Mouse (Mus musculus) adrenal gland, postnatal 0 days (tissue): ENCODE measurements around the gene Gstt1. TPM values are rescaled to one million over a fixed set of nuclear protein-coding genes. Genes with fewer than 3 reads are reported as not detected.

Source experiments
- polyA plus RNA-seq: library from polyadenylated mRNA; unstranded; fragments of >200 nt; fragmentation: Nextera tagmentation; extraction: Ambion mirVana; gene quantifications from 2 replicates; pipeline ENCODE4 v1.2.1, GENCODE M21; 2015

The Gstt1 gene
- 18.9 and 26.1 TPM in 2 replicates for polyA plus RNA-seq

GRCm38 (mm10) chr10:75798176-75798696, at the start of gene Gstt1:
Gene Gstt1, minus strand, starts transcription at chr10:75798584.

DNA sequence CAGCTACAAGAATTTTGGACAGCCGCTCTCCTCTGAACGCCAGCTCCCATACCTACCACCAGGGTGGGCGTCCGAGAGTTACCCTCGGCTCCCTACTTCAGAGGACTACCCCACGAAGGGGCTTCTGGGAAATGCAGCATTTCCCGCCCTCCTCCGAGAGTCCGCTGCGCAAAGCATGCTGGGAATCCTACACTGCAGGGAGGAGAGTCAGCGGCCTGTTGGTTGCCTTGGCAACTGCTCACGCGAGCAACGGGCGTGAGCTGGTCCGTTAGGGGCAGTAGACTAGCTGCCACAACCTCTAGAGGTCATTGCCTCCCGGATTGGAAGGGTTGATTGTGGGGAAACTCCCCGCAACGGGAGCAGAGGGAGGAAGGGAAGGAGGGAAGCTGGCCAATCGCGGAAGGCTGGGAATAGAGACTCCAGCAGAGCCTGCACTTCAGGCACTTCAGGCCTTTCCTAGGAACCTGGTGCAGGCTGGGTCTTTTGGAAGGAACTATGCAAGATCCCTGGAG, 38.9 kb upstream of the Gstt1 start, which contains the start of gene Gstt2:
TSS of gene Gstt2 (minus strand) at position 177 of the 512 bp plus-strand sequence.

GRCm38 (mm10) chr10:75822443-75822842, 24.1 kb upstream of the Gstt1 start, which contains the start of gene Gstt4:
Gene Gstt4, minus strand, starts transcription at chr10:75822543.

GRCm38 (mm10) chr10:75780769-75781578, 17.4 kb downstream of the Gstt1 start, which contains the start of the genes Gm20441 and Gstt3:
Gene Gm20441, minus strand, starts transcription at chr10:75780954.
Gene Gstt3, minus strand, starts transcription at chr10:75781414.

DNA sequence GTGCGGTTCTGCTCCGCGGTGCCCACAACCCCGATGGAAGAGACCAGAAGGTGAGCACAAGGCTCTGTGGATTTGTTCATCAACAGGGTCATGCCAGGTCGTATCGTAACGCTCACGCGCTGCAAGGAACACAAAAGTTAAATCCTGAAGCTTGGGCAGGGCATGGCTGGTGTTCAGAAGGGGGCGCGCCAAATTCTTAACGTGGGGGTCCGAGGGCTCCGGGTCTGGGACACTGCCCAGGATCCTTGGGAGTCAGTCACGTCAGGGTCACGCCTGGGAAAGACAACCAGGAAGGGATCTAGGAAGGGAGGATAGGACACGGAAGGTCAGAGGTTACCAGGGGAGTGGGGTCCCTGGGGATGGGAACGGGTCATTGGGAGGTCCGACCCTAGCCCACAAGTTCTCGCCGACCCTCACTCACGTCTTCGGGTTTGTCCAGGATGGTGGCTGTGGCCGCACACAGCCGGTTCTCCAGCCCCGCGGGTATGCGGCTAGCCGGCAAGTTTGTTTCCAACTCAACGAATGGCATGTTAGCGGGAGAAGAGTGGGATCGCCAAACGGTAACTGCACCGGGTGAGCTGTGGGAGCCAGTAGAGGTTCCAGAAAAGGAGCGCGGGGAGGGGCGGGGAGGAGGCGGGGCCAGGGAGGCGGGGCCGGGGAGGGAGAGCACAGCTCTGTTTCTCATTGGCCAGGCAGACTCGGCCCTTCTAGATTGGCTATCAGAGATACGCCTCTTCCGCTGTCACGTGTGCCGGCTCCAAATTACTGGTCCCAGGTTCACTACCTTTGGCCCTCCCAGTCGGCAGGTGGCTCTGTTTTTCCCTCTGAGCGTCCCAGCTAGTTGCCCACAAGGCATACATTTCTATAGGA, 25.4 kb downstream of the Gstt1 start, which contains the start of gene Ddt:
TSS of gene Ddt (minus strand) at position 620 of the 870 bp plus-strand sequence.

DNA sequence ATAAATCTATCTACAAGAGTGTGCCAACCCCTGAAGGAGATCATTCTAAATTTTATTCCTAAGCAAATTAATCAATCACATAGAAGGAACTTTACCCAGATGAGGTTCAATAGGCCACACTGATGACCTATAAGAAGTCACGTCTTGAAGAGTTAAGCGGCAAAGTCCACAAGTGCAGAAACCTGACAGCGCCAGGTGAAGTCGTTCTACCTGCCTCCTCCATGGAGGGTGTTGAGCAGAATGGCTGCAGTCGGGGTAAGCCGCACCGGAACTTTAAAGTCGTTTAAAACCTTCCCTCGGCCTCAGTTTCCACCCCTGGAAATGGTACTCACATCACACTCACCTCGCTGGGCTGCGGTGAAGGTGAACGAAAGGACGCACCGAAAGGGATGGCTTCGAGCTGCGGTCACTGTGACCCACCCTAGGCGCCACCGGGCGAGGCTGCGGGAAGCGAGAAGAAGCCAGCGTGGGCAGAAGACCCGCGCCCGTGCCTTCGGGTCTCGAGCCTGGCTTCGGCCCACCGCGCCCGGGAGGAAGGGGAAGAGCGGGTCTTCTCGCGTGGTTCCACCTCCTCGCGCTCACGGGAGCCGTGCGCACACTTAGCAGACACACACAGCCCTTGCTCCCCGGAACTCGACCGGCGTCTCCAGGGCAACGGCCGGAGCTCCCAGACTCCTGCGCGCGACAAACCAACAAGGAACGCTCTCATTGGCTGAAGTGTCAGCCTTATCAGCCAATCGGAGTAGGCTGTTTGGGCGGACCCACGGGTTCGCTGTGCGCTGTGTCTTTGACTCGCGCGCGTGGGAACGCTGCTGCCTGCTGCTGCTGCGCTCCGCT, 34.5 kb downstream of the Gstt1 start, which contains the start of gene Cabin1:
TSS of gene Cabin1 (minus strand) at position 660 of the 837 bp plus-strand sequence.

Other genes with a start within 250 kb of the Gstt1 start
- 1.5 and 5.4 TPM in 2 replicates for gene Lrrc75b, start 238.3 kb downstream of the Gstt1 start, polyA plus RNA-seq
- gene Ggt1, start 237.0 kb downstream of the Gstt1 start, polyA plus RNA-seq = 1.1 and 3.2 TPM in 2 replicates
- 5.2 and 8.1 TPM in 2 replicates for gene Ggt5, start 209.2 kb downstream of the Gstt1 start, polyA plus RNA-seq
- gene Susd2, start 154.6 kb downstream of the Gstt1 start, polyA plus RNA-seq = 7.7 and 10.6 TPM in 2 replicates
- gene Cabin1, start 34.2 kb downstream of the Gstt1 start, polyA plus RNA-seq = 21.4 and 25.9 TPM in 2 replicates
- gene Ddt, start 25.2 kb downstream of the Gstt1 start, polyA plus RNA-seq = 81.4 and 106 TPM in 2 replicates
- 0.22 TPM in 1 of 2 replicates, not detected in the other for gene Gm20441, start 17.6 kb downstream of the Gstt1 start, polyA plus RNA-seq
- 12.6 and 16.8 TPM in 2 replicates for gene Gstt3, start 17.2 kb downstream of the Gstt1 start, polyA plus RNA-seq
- gene Gstt4, start 24.0 kb upstream of the Gstt1 start, polyA plus RNA-seq = not detected in 2 replicates
- 39.0 and 42.7 TPM in 2 replicates for gene Gstt2, start 38.8 kb upstream of the Gstt1 start, polyA plus RNA-seq
- 540 and 846 TPM in 2 replicates for gene Mif, start 61.7 kb upstream of the Gstt1 start, polyA plus RNA-seq
- 0.32 and 3.0 TPM in 2 replicates for gene Derl3, start 94.8 kb upstream of the Gstt1 start, polyA plus RNA-seq
- 75.4 and 89.9 TPM in 2 replicates for gene Smarcb1, start 123.0 kb upstream of the Gstt1 start, polyA plus RNA-seq
- 128 and 210 TPM in 2 replicates for gene Chchd10, start 134.5 kb upstream of the Gstt1 start, polyA plus RNA-seq
- gene Mmp11, start 137.9 kb upstream of the Gstt1 start, polyA plus RNA-seq = 15.1 and 23.4 TPM in 2 replicates
- gene Gm867, start 142.1 kb upstream of the Gstt1 start, polyA plus RNA-seq = 0.62 and 0.66 TPM in 2 replicates
- gene Vpreb3, start 144.5 kb upstream of the Gstt1 start, polyA plus RNA-seq = 2.9 and 4.8 TPM in 2 replicates
- 0.06 and 0.17 TPM in 2 replicates for gene Gm5134, start 155.9 kb upstream of the Gstt1 start, polyA plus RNA-seq
- 7.1 and 8.8 TPM in 2 replicates for gene Zfp280b, start 234.1 kb upstream of the Gstt1 start, polyA plus RNA-seq